Mouse (Mus musculus): Measurements from ENCODE around the gene Ttc21a. TPM values are rescaled to one million over a fixed set of nuclear protein-coding genes. Genes with fewer than 3 reads are reported as not detected.
A peak's percentile ranks its signal among the peaks of the same experiment; 100 is the strongest.

Ttc21a gene
- polyA plus RNA-seq, 1 experiment = 0.06 TPM

- Histone ChIP-seq H3K27me3 (replicated peaks; ENCODE audit: control insufficient read depth, insufficient read depth, low read length) (no peaks in the 10 kb centered on the region), H3K36me3 (ENCODE audit: control insufficient read depth, insufficient read depth, low read length) (peaks cover 2% of the 10 kb centered on the region; the same call in 1 of the 2 replicates), H3K4me3 (ENCODE audit: insufficient read depth, low read depth, low read length) (no peak overlapping the region), H3K27ac (ENCODE audit: insufficient read depth, low read depth, low read length) (no peak overlapping the region), H3K4me1 (ENCODE audit: control insufficient read depth, insufficient read depth, low read length) (peaks cover 61% of the 10 kb centered on the region)
- TF ChIP-seq POLR2A (IDR thresholded peaks at IDR 0.05; ENCODE audit: low read depth, low read length) (no peak), CTCF (conservative IDR thresholded peaks at IDR 0.05; ENCODE audit: insufficient read depth, insufficient read length, low read depth, low read length) (no peak)
- no peak for DNase-seq
- 74% methylated on average over 6 of the region's 6 CpGs for WGBS
Observed at GRCm38 (mm10) chr9:119978811-119979441, 41.5 kb downstream of the Ttc21a start.

GRCm38 (mm10) chr9:119979749-119980148, 42.3 kb downstream of the Ttc21a start:
- 66% methylated on average over 2 of the region's 2 CpGs for WGBS
- DNase-seq = no peak
- no peak for TF ChIP-seq POLR2A (IDR thresholded peaks at IDR 0.05; ENCODE audit: low read depth, low read length)
- TF ChIP-seq CTCF (conservative IDR thresholded peaks at IDR 0.05; ENCODE audit: insufficient read depth, insufficient read length, low read depth, low read length) = no peak
- H3K4me1 ChIP-seq (ENCODE audit: control insufficient read depth, insufficient read depth, low read length) = peaks cover 66% of the 10 kb centered on the region
- H3K36me3 ChIP-seq (ENCODE audit: control insufficient read depth, insufficient read depth, low read length) = no peaks in the 10 kb centered on the region
- no peaks in the 10 kb centered on the region for H3K27me3 ChIP-seq (replicated peaks; ENCODE audit: control insufficient read depth, insufficient read depth, low read length)
- H3K27ac ChIP-seq (ENCODE audit: insufficient read depth, low read depth, low read length) = no peak overlapping the region
- H3K4me3 ChIP-seq (ENCODE audit: insufficient read depth, low read depth, low read length) = no peak overlapping the region

GRCm38 (mm10) chr9:119980770-119981182, 43.4 kb downstream of the Ttc21a start:
- Histone ChIP-seq H3K4me1 (ENCODE audit: control insufficient read depth, insufficient read depth, low read length) (peaks cover 61% of the 10 kb centered on the region), H3K36me3 (ENCODE audit: control insufficient read depth, insufficient read depth, low read length) (no peaks in the 10 kb centered on the region), H3K27ac (ENCODE audit: insufficient read depth, low read depth, low read length) (peak overlapping the region; percentile 76), H3K27me3 (replicated peaks; ENCODE audit: control insufficient read depth, insufficient read depth, low read length) (no peaks in the 10 kb centered on the region), H3K4me3 (ENCODE audit: insufficient read depth, low read depth, low read length) (no peak overlapping the region; the same call in 1 of the 2 replicates)
- DNase-seq = peak; percentile 71
- TF ChIP-seq CTCF (conservative IDR thresholded peaks at IDR 0.05; ENCODE audit: insufficient read depth, insufficient read length, low read depth, low read length) (no peak), POLR2A (IDR thresholded peaks at IDR 0.05; ENCODE audit: low read depth, low read length) (no peak)
- WGBS = 6% methylated on average over 4 of the region's 4 CpGs

GRCm38 (mm10) chr9:119981183-119982179, 44.1 kb downstream of the Ttc21a start:
- WGBS = 1% methylated on average over 16 of the region's 16 CpGs
- H3K27ac ChIP-seq (ENCODE audit: insufficient read depth, low read depth, low read length) = peak overlapping the region; percentile 84
- no peaks in the 10 kb centered on the region for H3K36me3 ChIP-seq (ENCODE audit: control insufficient read depth, insufficient read depth, low read length)
- TF ChIP-seq CTCF (conservative IDR thresholded peaks at IDR 0.05; ENCODE audit: insufficient read depth, insufficient read length, low read depth, low read length) (no peak), POLR2A (IDR thresholded peaks at IDR 0.05; ENCODE audit: low read depth, low read length) (no peak)
- DNase-seq = peak; percentile 92
- H3K27me3 ChIP-seq (replicated peaks; ENCODE audit: control insufficient read depth, insufficient read depth, low read length) = no peaks in the 10 kb centered on the region
- H3K4me1 ChIP-seq (ENCODE audit: control insufficient read depth, insufficient read depth, low read length) = peaks cover 61% of the 10 kb centered on the region
- H3K4me3 ChIP-seq (ENCODE audit: insufficient read depth, low read depth, low read length) = peak overlapping the region; percentile 96

GRCm38 (mm10) chr9:119982241-119982811, 44.9 kb downstream of the Ttc21a start:
- H3K27me3 ChIP-seq (replicated peaks; ENCODE audit: control insufficient read depth, insufficient read depth, low read length) = no peaks in the 10 kb centered on the region
- peaks cover 53% of the 10 kb centered on the region for H3K4me1 ChIP-seq (ENCODE audit: control insufficient read depth, insufficient read depth, low read length)
- no peaks in the 10 kb centered on the region for H3K36me3 ChIP-seq (ENCODE audit: control insufficient read depth, insufficient read depth, low read length)
- DNase-seq = peak; percentile 80
- H3K27ac ChIP-seq (ENCODE audit: insufficient read depth, low read depth, low read length) = peak overlapping the region; percentile 84
- H3K4me3 ChIP-seq (ENCODE audit: insufficient read depth, low read depth, low read length) = peak overlapping the region; percentile 96
- TF ChIP-seq POLR2A (IDR thresholded peaks at IDR 0.05; ENCODE audit: low read depth, low read length) = no peak
- peak; percentile 49 for TF ChIP-seq CTCF (conservative IDR thresholded peaks at IDR 0.05; ENCODE audit: insufficient read depth, insufficient read length, low read depth, low read length)
- WGBS = 2% methylated on average over 11 of the region's 11 CpGs

GRCm38 (mm10) chr9:119982956-119983551, 45.6 kb downstream of the Ttc21a start:
- TF ChIP-seq POLR2A (IDR thresholded peaks at IDR 0.05; ENCODE audit: low read depth, low read length) (no peak), CTCF (conservative IDR thresholded peaks at IDR 0.05; ENCODE audit: insufficient read depth, insufficient read length, low read depth, low read length) (no peak)
- peak overlapping the region; percentile 96 for H3K4me3 ChIP-seq (ENCODE audit: insufficient read depth, low read depth, low read length)
- H3K4me1 ChIP-seq (ENCODE audit: control insufficient read depth, insufficient read depth, low read length) = peaks cover 46% of the 10 kb centered on the region
- WGBS = under 1% methylated on average over 48 of the region's 48 CpGs
- H3K27me3 ChIP-seq (replicated peaks; ENCODE audit: control insufficient read depth, insufficient read depth, low read length) = no peaks in the 10 kb centered on the region
- peak; percentile 66 for DNase-seq
- H3K27ac ChIP-seq (ENCODE audit: insufficient read depth, low read depth, low read length) = peak overlapping the region; percentile 84
- no peaks in the 10 kb centered on the region for H3K36me3 ChIP-seq (ENCODE audit: control insufficient read depth, insufficient read depth, low read length)

Measured in kidney, adult 2 months (tissue).